Mouse (Mus musculus): ENCODE results near the gene Usp7. TPM values are rescaled to one million over a fixed set of nuclear protein-coding genes. Genes with fewer than 3 reads are reported as not detected.

Usp7 gene
- polyA plus RNA-seq, 1 experiment from 2014 or later, result 24.3 TPM

- peaks cover 84% of the 10 kb centered on the region for H3K36me3 ChIP-seq
- DNase-seq (ENCODE audit: low spot score), result no peak
- no peaks in the 10 kb centered on the region for H3K9me3 ChIP-seq
- no peaks in the 10 kb centered on the region for H3K27me3 ChIP-seq (ENCODE audit: insufficient read depth, poor library complexity, severe bottlenecking)
- WGBS, result 72% methylated on average over 2 of the region's 2 CpGs
- H3K4me1 ChIP-seq, result 0 out of 2 replicates have a peak, but pooled peaks cover 5% of the 10 kb centered on the region
- H3K27ac ChIP-seq, result no peak overlapping the region
- no peak overlapping the region for H3K4me3 ChIP-seq
Observed at GRCm38 (mm10) chr16:8656256-8656655, 135.9 kb downstream of the Usp7 start.

GRCm38 (mm10) chr16:8655599-8655998, 136.5 kb downstream of the Usp7 start:
- Histone ChIP-seq H3K9me3 (no peaks in the 10 kb centered on the region), H3K4me3 (no peak overlapping the region), H3K36me3 (peaks cover 86% of the 10 kb centered on the region), H3K27ac (no peak overlapping the region), H3K4me1 (0 out of 2 replicates have a peak, but pooled peaks cover 5% of the 10 kb centered on the region), H3K27me3 (ENCODE audit: insufficient read depth, poor library complexity, severe bottlenecking) (no peaks in the 10 kb centered on the region)
- 74% methylated on average over 9 of the region's 9 CpGs for whole genome bisulfite sequencing
- DNase-seq (ENCODE audit: low spot score), result no peak

- no peaks in the 10 kb centered on the region for H3K9me3 ChIP-seq
- H3K27me3 ChIP-seq (ENCODE audit: insufficient read depth, poor library complexity, severe bottlenecking), result no peaks in the 10 kb centered on the region
- no peak for DNase-seq (ENCODE audit: low spot score)
- H3K4me1 ChIP-seq, result 0 out of 2 replicates have a peak, but pooled peaks cover 5% of the 10 kb centered on the region
- peaks cover 85% of the 10 kb centered on the region for H3K36me3 ChIP-seq
- no peak overlapping the region for H3K27ac ChIP-seq
- 92% methylated on average over 6 of the region's 6 CpGs for WGBS
- no peak overlapping the region for H3K4me3 ChIP-seq
Observed at GRCm38 (mm10) chr16:8655108-8655507, 137.0 kb downstream of the Usp7 start.

- no peak for DNase-seq (ENCODE audit: low spot score)
- Histone ChIP-seq H3K27ac (no peak overlapping the region), H3K4me1 (no peaks in the 10 kb centered on the region), H3K4me3 (no peak overlapping the region), H3K36me3 (peaks cover 92% of the 10 kb centered on the region), H3K27me3 (ENCODE audit: insufficient read depth, poor library complexity, severe bottlenecking) (no peaks in the 10 kb centered on the region), H3K9me3 (no peaks in the 10 kb centered on the region)
- WGBS, result 86% methylated on average over 3 of the region's 3 CpGs
Observed at GRCm38 (mm10) chr16:8650007-8650406, 142.1 kb downstream of the Usp7 start.

DNA sequence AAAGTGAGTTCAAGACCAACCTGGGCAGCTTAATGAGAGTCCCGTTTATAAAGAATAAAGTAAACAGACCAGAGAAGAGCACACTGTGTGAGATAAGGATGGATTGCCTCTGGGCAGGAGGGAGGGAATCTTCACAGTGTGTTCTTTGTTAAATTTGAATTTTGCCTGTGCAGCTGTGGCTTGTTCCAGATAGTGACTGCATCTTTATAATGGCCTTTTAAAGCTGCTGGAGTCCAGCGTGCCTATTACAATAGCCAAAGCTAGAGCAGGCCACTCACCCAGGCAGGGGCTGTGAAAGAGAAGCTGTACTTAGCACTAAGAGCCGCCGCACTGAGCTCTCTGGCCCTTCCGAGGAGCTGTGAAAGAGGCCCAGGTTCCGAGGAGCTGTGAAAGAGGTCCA, 146.6 kb downstream of the Usp7 start:
- Histone ChIP-seq H3K9me3 (no peaks in the 10 kb centered on the region), H3K4me1 (no peaks in the 10 kb centered on the region), H3K27ac (no peak overlapping the region), H3K27me3 (ENCODE audit: insufficient read depth, poor library complexity, severe bottlenecking) (no peaks in the 10 kb centered on the region), H3K4me3 (no peak overlapping the region), H3K36me3 (peaks cover 84% of the 10 kb centered on the region)
- WGBS, result 81% methylated on average over 6 of the region's 6 CpGs
- no peak for DNase-seq (ENCODE audit: low spot score)

DNA sequence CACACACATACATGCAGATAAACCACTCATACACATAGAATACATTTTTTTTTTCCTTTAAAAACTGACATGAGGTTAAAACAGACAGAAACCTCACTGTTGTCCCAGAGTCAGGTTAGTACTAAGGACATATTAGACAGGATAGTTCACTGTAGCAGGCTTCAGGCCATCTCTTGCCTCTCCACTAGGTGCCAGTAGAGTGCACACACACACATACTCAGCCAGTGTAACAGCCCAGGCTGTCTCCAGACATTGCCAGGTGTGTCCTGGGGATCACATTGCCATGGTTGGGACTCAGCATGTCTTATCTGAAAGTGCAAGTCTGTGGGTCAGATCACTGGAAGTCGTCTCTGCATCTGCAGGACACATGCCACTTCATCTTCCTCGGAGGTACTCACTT, 148.3 kb downstream of the Usp7 start:
- WGBS, result 69% methylated on average over 2 of the region's 2 CpGs
- DNase-seq (ENCODE audit: low spot score), result no peak
- H3K4me1 ChIP-seq, result peaks cover 3% of the 10 kb centered on the region
- H3K36me3 ChIP-seq, result peaks cover 68% of the 10 kb centered on the region
- H3K9me3 ChIP-seq, result no peaks in the 10 kb centered on the region
- H3K4me3 ChIP-seq, result no peak overlapping the region
- no peaks in the 10 kb centered on the region for H3K27me3 ChIP-seq (ENCODE audit: insufficient read depth, poor library complexity, severe bottlenecking)
- H3K27ac ChIP-seq, result no peak overlapping the region

Other genes starting within 250 kb of the Usp7 start
- gene Pmm2, start 154.6 kb downstream of the Usp7 start, polyA plus RNA-seq (2016; fragmentation: Nextera tagmentation; extraction: Ambion mirVana), result 49.1 and 52.8 TPM in 2 replicates
- 19.2 and 20.9 TPM in 2 replicates for gene Tmem186, start 154.6 kb downstream of the Usp7 start, polyA plus RNA-seq (2016; fragmentation: Nextera tagmentation; extraction: Ambion mirVana)
- gene Carhsp1, start 120.2 kb downstream of the Usp7 start, polyA plus RNA-seq (2016; fragmentation: Nextera tagmentation; extraction: Ambion mirVana), result 127 and 133 TPM in 2 replicates
- gene Gm5767, start 111.5 kb downstream of the Usp7 start, polyA plus RNA-seq (2016; fragmentation: Nextera tagmentation; extraction: Ambion mirVana), result not detected in 2 replicates
- 17.3 and 21.3 TPM in 2 replicates for gene 1810013L24Rik, start 37.8 kb upstream of the Usp7 start, polyA plus RNA-seq (2016; fragmentation: Nextera tagmentation; extraction: Ambion mirVana)

Measured in heart, embryonic 10.5 days (tissue).